Mouse (Mus musculus) forebrain, postnatal 0 days (tissue): ENCODE results near the gene Six1. TPM values are rescaled to one million over a fixed set of nuclear protein-coding genes. Genes with fewer than 3 reads are reported as not detected.
A peak's percentile ranks its signal among the peaks of the same experiment; 100 is the strongest.

Experiments used
- ATAC-seq: fragments of 200-750 bp; cut with Nextera tagmentation; 2 replicates; pipeline ENCODE4 v1.8.0; 2017; ENCODE audit warnings: mild to moderate bottlenecking, moderate library complexity
- DNase-seq: peaks from one replicate; pipeline ENCODE4 v3.0.0-alpha.2; 2015
- H3K27ac ChIP-seq: fragments of 300-500 bp; sonication (generic); 2 replicates; pipeline ENCODE4 v1.5.1; 2014; ENCODE audit warnings: low read depth, mild to moderate bottlenecking, antibody characterized with exemption, low read length, moderate library complexity, mixed read lengths
- H3K27me3 ChIP-seq: fragments of 300-500 bp; sonication (generic); 2 replicates; pipeline ENCODE4 v1.6.1; 2014; ENCODE audit warnings: mild to moderate bottlenecking, low read length, mixed read lengths; ENCODE audit not compliant: insufficient read depth
- H3K36me3 ChIP-seq: fragments of 300-500 bp; sonication (generic); 2 replicates; pipeline ENCODE4 v1.6.1; 2014; ENCODE audit warnings: mild to moderate bottlenecking, moderate library complexity; ENCODE audit not compliant: insufficient read depth
- H3K4me1 ChIP-seq: fragments of 300-500 bp; sonication (generic); 2 replicates; pipeline ENCODE4 v1.6.1; 2014; ENCODE audit warnings: antibody characterized with exemption; ENCODE audit not compliant: insufficient read depth
- H3K4me2 ChIP-seq: fragments of 300-500 bp; sonication (generic); 2 replicates; pipeline ENCODE4 v1.6.1; 2014; ENCODE audit warnings: low read depth, mild to moderate bottlenecking, moderate library complexity
- H3K4me3 ChIP-seq: fragments of 300-500 bp; sonication (generic); 2 replicates; pipeline ENCODE4 v1.5.1; 2014; ENCODE audit warnings: low read depth, low read length, mixed read lengths
- H3K9ac ChIP-seq: fragments of 300-500 bp; sonication (generic); 2 replicates; pipeline ENCODE4 v1.6.1; 2014; ENCODE audit warnings: mild to moderate bottlenecking
- H3K9me3 ChIP-seq: fragments of 300-500 bp; sonication (generic); 2 replicates; pipeline ENCODE4 v1.6.1; 2016; ENCODE audit warnings: low read length
- CTCF ChIP-seq: sonication (generic); IDR thresholded peaks from 2 replicates; pipeline ENCODE4 v1.5.1; 2016; ENCODE audit warnings: antibody characterized with exemption, control low read depth, low read depth
- WGBS: fragments of 180-500 bp; shearing (Covaris S2); extraction: QIAGEN DNeasy Blood & Tissue Kit; methylation state at CpG from one replicate; pipeline ENCODE4 v1.1.7; 2014; 5-methylcytosine and 5-hydroxymethylcytosine counted together
- polyA plus RNA-seq: library from polyadenylated mRNA; unstranded; fragments of >200 nt; fragmentation: Nextera tagmentation; extraction: Ambion mirVana; gene quantifications from 2 replicates; pipeline ENCODE4 v1.2.1, GENCODE M21; 2015
- total RNA-seq: library from RNA; depleted of rRNA; stranded (reverse); fragments of >200 nt; gene quantifications from 2 replicates; pipeline ENCODE4 v1.2.3, GENCODE M21; 2014

The Six1 gene
- total and polyA plus RNA-seq, 2 experiments from 2014 or later: 0.62 to 0.65 TPM

DNA sequence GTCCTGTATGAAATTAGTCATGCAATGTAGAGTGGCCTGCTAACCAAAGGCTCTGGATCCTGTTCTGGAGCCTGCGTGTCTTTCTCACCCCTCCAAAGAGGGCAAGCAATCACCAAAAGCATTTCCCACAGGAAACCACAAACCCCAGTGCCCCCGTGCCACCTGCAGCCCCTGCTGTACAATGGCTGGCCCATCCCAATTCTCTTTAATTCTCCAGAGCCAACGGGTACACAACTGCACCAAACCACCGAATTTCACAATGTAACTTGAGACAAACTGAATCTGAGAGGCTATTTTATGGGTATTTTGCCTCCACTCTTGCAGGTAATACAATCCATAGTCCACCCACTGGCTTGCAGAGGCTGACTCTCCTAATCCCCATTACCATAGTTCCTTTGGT is 22.4 kb downstream of the Six1 start:
- H3K9ac ChIP-seq: no peak overlapping the region
- TF ChIP-seq CTCF: no peak

GRCm38 (mm10) chr12:73025490-73025889 is 28.2 kb downstream of the Six1 start:
- no peaks in the 10 kb centered on the region for H3K4me1 ChIP-seq
- no peak overlapping the region for H3K4me3 ChIP-seq
- H3K27me3 ChIP-seq: 0 out of 2 replicates have a peak, but pooled peaks cover 4% of the 10 kb centered on the region
- no peaks in the 10 kb centered on the region for H3K9me3 ChIP-seq
- H3K9ac ChIP-seq: no peak overlapping the region
- no peak overlapping the region for H3K4me2 ChIP-seq
- DNase-seq (no peak), ATAC-seq (no peak)
- H3K36me3 ChIP-seq: no peaks in the 10 kb centered on the region
- no peak overlapping the region for H3K27ac ChIP-seq
- 68% methylated on average over 8 of the region's 8 CpGs for WGBS
- no peak for TF ChIP-seq CTCF

More for the DNA sequence above, 22.4 kb downstream of the Six1 start:
- no peaks in the 10 kb centered on the region for H3K9me3 ChIP-seq
- no peaks in the 10 kb centered on the region for H3K36me3 ChIP-seq
- WGBS: 66% methylated on average over 4 of the region's 4 CpGs
- no peak overlapping the region for H3K4me2 ChIP-seq
- H3K4me3 ChIP-seq: no peak overlapping the region
- no peaks in the 10 kb centered on the region for H3K4me1 ChIP-seq
- peaks cover 53% of the 10 kb centered on the region for H3K27me3 ChIP-seq
- no peak for ATAC-seq
- no peak for DNase-seq
- no peak overlapping the region for H3K27ac ChIP-seq

DNA sequence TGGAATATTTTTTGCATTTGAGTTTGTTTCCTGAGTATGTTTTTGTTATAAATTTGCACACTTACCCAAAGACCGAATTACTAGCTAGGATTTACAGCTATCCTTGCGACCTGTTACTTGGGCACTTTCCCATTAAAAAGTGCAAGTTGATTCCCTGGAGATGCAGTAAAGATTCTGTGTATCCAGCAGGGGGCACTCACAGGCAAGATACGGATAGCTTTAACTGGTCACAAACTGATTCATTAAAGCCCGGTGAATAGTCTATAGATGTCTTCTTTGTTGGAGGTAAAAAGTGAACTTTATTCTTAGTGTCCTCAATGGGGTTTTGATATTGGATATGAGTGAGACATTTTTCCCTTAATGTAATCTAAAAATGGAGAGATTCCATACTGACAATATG is 32.7 kb downstream of the Six1 start:
- peak; percentile 55; the same call in 1 of the 2 replicates for ATAC-seq

DNA sequence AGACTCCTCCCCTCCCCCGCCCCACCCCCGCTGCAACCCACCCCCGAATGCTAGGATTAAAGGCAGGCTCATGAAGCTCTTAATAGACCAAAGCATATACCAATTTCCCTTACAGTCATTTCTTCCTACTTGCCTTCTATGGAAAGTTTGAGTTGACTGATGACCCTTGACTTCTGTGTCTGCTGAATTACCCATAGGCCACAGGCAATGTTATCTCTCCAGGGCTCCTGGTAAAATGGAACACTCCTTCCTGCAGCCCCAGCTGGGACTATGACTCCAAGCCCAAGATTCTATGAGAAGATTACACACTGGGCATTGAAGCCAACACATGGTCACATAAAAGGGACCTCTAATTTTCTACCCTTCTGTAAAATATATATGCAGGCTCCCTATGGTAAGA is 33.3 kb downstream of the Six1 start:
- H3K4me1 ChIP-seq: no peaks in the 10 kb centered on the region
- H3K27ac ChIP-seq: no peak overlapping the region
- H3K9me3 ChIP-seq: no peaks in the 10 kb centered on the region
- 62% methylated on average over 3 of the region's 3 CpGs for whole genome bisulfite sequencing
- no peaks in the 10 kb centered on the region for H3K36me3 ChIP-seq
- H3K4me2 ChIP-seq: no peak overlapping the region
- H3K27me3 ChIP-seq: no peaks in the 10 kb centered on the region
- DNase-seq (no peak), ATAC-seq (no peak)
- no peak overlapping the region for H3K9ac ChIP-seq
- no peak overlapping the region for H3K4me3 ChIP-seq
- no peak for TF ChIP-seq CTCF

More for the DNA sequence above, 32.7 kb downstream of the Six1 start:
- H3K36me3 ChIP-seq: no peaks in the 10 kb centered on the region
- no peak overlapping the region for H3K27ac ChIP-seq
- TF ChIP-seq CTCF: peak; percentile 83
- no peak overlapping the region for H3K9ac ChIP-seq
- no peaks in the 10 kb centered on the region for H3K9me3 ChIP-seq
- H3K4me3 ChIP-seq: no peak overlapping the region
- DNase-seq: peak; percentile 81
- H3K4me2 ChIP-seq: no peak overlapping the region
- 5% methylated on average over 4 of the region's 4 CpGs for WGBS
- no peaks in the 10 kb centered on the region for H3K27me3 ChIP-seq
- no peaks in the 10 kb centered on the region for H3K4me1 ChIP-seq

DNA sequence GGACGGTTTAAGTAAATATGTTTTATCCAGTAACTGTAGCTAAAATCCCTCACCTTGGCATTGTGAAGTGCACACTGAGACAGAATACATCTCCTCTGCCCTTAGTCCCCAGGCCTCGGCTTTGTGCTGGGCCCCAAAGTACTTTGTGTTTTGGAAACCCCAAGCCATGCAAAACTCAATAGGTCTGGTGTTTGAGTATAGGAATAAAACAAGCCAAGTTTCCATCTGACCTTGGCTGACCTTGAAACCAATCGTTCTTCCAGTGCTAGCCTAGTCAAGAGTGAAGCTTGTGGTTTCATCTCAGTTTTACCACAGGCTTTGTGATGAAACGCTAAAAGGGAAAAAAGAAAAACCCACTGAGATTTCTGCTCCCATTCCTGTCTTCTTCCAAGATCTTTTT is 34.8 kb downstream of the Six1 start:
- no peak overlapping the region for H3K4me3 ChIP-seq
- TF ChIP-seq CTCF: no peak
- no peaks in the 10 kb centered on the region for H3K27me3 ChIP-seq
- H3K4me1 ChIP-seq: no peaks in the 10 kb centered on the region
- ATAC-seq (no peak), DNase-seq (no peak)
- H3K36me3 ChIP-seq: no peaks in the 10 kb centered on the region
- WGBS: 80% methylated on average over 4 of the region's 4 CpGs
- no peak overlapping the region for H3K4me2 ChIP-seq
- H3K9ac ChIP-seq: no peak overlapping the region
- no peak overlapping the region for H3K27ac ChIP-seq
- no peaks in the 10 kb centered on the region for H3K9me3 ChIP-seq

DNA sequence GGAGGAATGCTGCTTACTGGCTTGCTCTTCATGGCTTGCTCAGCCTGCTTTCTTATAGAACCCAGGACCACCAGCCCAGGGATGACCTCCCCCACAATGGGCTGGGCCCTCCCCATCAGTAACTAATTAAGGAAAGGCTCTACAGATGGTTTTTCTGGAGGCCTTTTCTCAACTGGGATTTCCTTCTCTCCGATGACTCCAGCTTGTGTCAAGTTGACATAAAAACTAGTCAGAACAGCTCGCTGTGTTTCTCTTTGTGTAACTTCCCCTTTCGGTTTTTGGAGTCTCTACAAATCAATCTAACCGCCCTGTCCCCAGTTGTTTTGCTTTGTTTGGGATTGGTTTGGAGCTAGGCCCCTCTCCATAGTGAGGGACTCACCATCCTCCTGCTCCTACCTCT is 37.5 kb downstream of the Six1 start:
- Histone ChIP-seq H3K4me2 (no peak overlapping the region), H3K4me1 (no peaks in the 10 kb centered on the region), H3K9me3 (no peaks in the 10 kb centered on the region), H3K4me3 (no peak overlapping the region), H3K36me3 (no peaks in the 10 kb centered on the region), H3K9ac (no peak overlapping the region), H3K27ac (no peak overlapping the region), H3K27me3 (no peaks in the 10 kb centered on the region)
- ATAC-seq (no peak), DNase-seq (no peak)
- 88% methylated on average over 4 of the region's 4 CpGs for WGBS
- TF ChIP-seq CTCF: no peak

DNA sequence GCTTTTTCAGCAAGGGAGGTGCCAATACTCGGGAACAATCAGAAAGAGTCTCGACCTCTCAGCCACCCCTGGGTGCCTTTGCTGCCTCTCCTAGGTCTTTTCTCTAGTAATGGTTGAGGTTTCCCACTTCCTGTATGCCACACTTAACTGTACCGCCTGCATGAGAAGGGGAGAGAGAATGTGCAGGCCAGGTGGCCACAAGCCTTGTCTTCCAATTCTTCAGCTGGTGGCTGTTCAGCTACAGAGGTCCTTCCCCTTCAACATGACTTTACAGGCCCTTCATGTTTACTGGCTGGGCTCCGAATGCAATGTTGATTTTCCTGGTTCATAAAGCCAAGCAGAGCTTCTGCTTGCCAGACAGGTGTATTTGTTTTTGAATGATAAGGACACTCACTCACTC is 39.4 kb downstream of the Six1 start:
- no peak for DNase-seq
- no peak overlapping the region for H3K4me2 ChIP-seq

DNA sequence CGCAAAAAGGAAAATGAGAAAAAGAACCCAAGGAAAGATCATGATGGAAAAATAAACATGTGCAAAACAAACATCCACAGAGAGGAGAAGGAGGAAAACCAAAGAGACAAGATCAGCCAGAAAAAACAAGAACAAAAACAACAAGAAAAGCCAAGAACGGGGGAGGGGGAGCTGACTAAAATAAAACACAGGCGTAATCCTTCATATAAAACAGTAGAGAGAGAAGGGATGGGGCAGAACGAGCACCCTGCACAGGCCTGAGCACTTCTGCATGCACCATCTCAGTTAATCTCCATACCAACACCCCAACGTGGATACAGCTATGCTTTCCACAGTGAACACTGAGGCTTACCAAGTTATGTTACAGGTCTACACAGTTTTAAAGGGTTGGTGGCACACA is 40.9 kb downstream of the Six1 start:
- TF ChIP-seq CTCF: no peak

More for the DNA sequence above, 39.4 kb downstream of the Six1 start:
- H3K27ac ChIP-seq: no peak overlapping the region
- H3K9me3 ChIP-seq: no peaks in the 10 kb centered on the region
- no peak overlapping the region for H3K4me3 ChIP-seq
- ATAC-seq: no peak
- H3K4me1 ChIP-seq: no peaks in the 10 kb centered on the region
- no peaks in the 10 kb centered on the region for H3K27me3 ChIP-seq
- H3K9ac ChIP-seq: no peak overlapping the region
- 84% methylated on average over 4 of the region's 4 CpGs for WGBS
- TF ChIP-seq CTCF: no peak
- no peaks in the 10 kb centered on the region for H3K36me3 ChIP-seq

More for the DNA sequence above, 40.9 kb downstream of the Six1 start:
- no peak overlapping the region for H3K4me3 ChIP-seq
- no peak overlapping the region for H3K4me2 ChIP-seq
- no peaks in the 10 kb centered on the region for H3K9me3 ChIP-seq
- H3K4me1 ChIP-seq: no peaks in the 10 kb centered on the region
- no peak for DNase-seq
- no peaks in the 10 kb centered on the region for H3K27me3 ChIP-seq
- ATAC-seq: no peak
- no peak overlapping the region for H3K9ac ChIP-seq
- no peaks in the 10 kb centered on the region for H3K36me3 ChIP-seq
- H3K27ac ChIP-seq: no peak overlapping the region
- 66% methylated on average over 5 of the region's 5 CpGs for WGBS
